Mouse (Mus musculus): ENCODE results near the gene Efr3b. TPM values are rescaled to one million over a fixed set of nuclear protein-coding genes. Genes with fewer than 3 reads are reported as not detected.

The Efr3b gene
- not detected in 2 replicates for total RNA-seq (2023)

DNA sequence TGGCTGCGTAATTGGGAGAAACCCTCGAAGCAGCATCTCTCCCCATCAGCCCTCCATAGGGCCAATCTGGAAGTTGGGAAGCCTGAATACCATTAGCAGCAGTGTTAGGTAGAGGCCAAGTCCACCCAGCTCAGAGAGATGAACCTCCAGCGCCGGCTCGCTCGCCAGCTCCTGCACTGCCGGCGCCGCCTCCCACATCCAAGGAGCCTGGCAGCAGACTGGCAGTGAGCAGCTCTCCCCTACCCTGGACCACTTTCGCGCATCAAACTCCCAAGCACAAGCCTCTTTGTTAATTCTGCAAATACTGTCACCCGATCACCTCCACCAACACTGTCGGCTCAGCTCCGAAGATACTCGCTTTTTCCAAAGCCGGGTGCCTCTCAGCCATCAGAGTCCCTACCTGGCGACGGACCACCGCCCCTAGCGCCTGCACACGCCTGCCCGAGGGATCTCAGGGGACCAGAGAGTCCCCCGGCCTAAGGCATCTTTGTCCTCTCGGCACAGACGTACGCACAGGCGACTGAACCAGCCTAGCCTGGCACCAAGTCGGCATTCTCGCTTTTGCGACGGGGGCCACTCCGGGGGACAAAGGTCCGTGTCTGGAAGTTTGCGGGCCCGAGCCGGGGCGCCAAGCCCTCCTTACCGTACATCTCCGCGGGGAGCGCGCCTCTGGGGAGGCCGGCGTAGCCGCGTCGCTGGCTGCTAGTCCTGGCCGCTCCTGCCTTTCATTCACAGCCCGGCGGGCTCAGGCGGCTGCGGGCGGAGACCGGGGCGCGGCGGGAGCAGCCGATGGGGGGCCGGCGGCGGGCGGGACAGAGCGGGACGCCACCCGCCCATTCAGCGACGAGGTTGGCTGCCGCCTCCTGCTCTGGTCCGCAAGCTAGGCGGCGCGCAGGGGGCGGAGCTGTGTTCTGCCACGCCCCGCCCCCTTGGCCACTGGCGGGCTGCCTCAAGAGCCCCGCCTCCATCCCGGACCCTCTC, at the start of gene Efr3b:
TSS of gene Efr3b (minus strand) at position 855 of the 981 bp plus-strand sequence.

DNA sequence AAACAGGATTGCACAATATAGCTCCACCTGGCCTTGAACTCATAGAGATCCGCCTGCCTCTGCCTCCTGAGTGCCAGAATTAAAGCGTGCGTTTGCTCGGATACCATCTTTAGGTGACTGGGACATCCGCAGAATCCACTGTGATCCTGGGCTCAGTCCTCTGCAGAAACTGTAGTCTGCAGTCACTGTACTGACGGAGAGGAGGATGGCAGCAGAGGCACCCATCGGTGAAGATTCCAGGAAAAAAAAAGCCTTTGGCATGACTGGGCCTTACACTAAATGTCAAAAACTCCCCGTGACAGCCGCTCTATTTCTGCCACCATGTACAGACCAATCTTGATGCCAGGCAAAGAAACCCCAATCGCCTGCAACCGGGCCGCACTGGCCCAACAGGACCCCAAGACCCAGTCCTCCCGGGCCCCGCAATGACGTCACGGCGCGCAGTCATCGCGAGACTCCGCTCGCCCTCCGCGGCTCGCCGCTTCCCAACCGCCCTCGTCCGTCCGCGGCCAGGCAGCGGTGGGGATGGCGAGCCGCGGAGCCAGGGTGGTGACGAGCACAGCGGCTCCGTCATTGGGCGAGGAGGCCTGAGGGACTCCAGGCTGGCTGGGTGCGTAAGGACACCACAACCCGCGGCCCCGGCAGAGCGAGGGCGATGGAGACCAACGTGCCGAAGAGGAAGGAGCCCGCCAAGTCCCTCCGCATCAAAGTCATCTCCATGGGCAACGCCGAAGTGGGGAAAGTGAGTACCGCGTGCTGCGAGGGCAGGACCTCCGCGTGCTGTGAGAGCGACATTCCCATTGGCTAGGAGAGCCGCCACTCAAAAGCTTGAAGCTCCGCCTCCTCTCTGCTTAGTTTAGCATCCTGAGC, 43.7 kb upstream of the Efr3b start, which contains the start of gene Dnajc27:
TSS of gene Dnajc27 (plus strand) at position 452 of the 870 bp plus-strand sequence.

GRCm38 (mm10) chr12:3954651-3955050, 84.1 kb downstream of the Efr3b start, which contains the start of gene Pomc:
Pomc (plus strand) TSS chr12:3954951.

Other genes starting within 250 kb of the Efr3b start
- 23.4 and 24.8 TPM in 2 replicates for gene Dnmt3a, start 232.9 kb downstream of the Efr3b start, total RNA-seq (2023)
- not detected in 2 replicates for gene Pomc, start 84.0 kb downstream of the Efr3b start, total RNA-seq (2023)
- gene Dnajc27, start 43.7 kb upstream of the Efr3b start, total RNA-seq (2023): 2.3 and 2.7 TPM in 2 replicates
- 0.91 and 1.7 TPM in 2 replicates for gene Adcy3, start 94.2 kb upstream of the Efr3b start, total RNA-seq (2023)
- gene Ptrhd1, start 195.1 kb upstream of the Efr3b start, total RNA-seq (2023): 3.8 and 4.7 TPM in 2 replicates
- 15.0 and 15.8 TPM in 2 replicates for gene Cenpo, start 195.4 kb upstream of the Efr3b start, total RNA-seq (2023)

All from neutrophil, adult 65 days (primary cell).